Mouse (Mus musculus): Measurements from ENCODE around the gene Fgfr2.
A peak's percentile ranks its signal among the peaks of the same experiment; 100 is the strongest.

The Fgfr2 gene

GRCm38 (mm10) chr7:133048085-133048630 is 75.0 kb downstream of the Fgfr2 start:
- DNase-seq (ENCODE audit: extremely low spot score, low read depth, low spot score): no peak

- no peak for DNase-seq (ENCODE audit: extremely low spot score, low read depth, low spot score)
Measured at GRCm38 (mm10) chr7:133047287-133047686, 75.9 kb downstream of the Fgfr2 start.

- DNase-seq (ENCODE audit: extremely low spot score, low read depth, low spot score): no peak
Measured at GRCm38 (mm10) chr7:133044721-133045120, 78.4 kb downstream of the Fgfr2 start.

- no peak for DNase-seq (ENCODE audit: extremely low spot score, low read depth, low spot score)
Measured at GRCm38 (mm10) chr7:133041784-133042183, 81.4 kb downstream of the Fgfr2 start.

- no peak for DNase-seq (ENCODE audit: extremely low spot score, low read depth, low spot score)
Measured at GRCm38 (mm10) chr7:133040688-133041345, 82.3 kb downstream of the Fgfr2 start.

GRCm38 (mm10) chr7:133039556-133040255 is 83.4 kb downstream of the Fgfr2 start:
- no peak for DNase-seq (ENCODE audit: extremely low spot score, low read depth, low spot score)

- DNase-seq (ENCODE audit: extremely low spot score, low read depth, low spot score): peak; percentile 67
Measured at GRCm38 (mm10) chr7:133037618-133038017, 85.5 kb downstream of the Fgfr2 start.

GRCm38 (mm10) chr7:133037217-133037616 is 85.9 kb downstream of the Fgfr2 start:
- DNase-seq (ENCODE audit: extremely low spot score, low read depth, low spot score): peak; percentile 96

GRCm38 (mm10) chr7:133035901-133036300 is 87.2 kb downstream of the Fgfr2 start:
- no peak for DNase-seq (ENCODE audit: extremely low spot score, low read depth, low spot score)

GRCm38 (mm10) chr7:133032589-133033203 is 90.5 kb downstream of the Fgfr2 start:
- DNase-seq (ENCODE audit: extremely low spot score, low read depth, low spot score): peak; percentile 37

GRCm38 (mm10) chr7:133029496-133030047 is 93.6 kb downstream of the Fgfr2 start:
- no peak for DNase-seq (ENCODE audit: extremely low spot score, low read depth, low spot score)

GRCm38 (mm10) chr7:133029004-133029403 is 94.1 kb downstream of the Fgfr2 start:
- DNase-seq (ENCODE audit: extremely low spot score, low read depth, low spot score): no peak

GRCm38 (mm10) chr7:133027930-133028329 is 95.2 kb downstream of the Fgfr2 start:
- DNase-seq (ENCODE audit: extremely low spot score, low read depth, low spot score): no peak

- no peak for DNase-seq (ENCODE audit: extremely low spot score, low read depth, low spot score)
Measured at GRCm38 (mm10) chr7:133024694-133025093, 98.5 kb downstream of the Fgfr2 start.

- no peak for DNase-seq (ENCODE audit: extremely low spot score, low read depth, low spot score)
Measured at GRCm38 (mm10) chr7:133019481-133020020, 103.6 kb downstream of the Fgfr2 start.

- no peak for DNase-seq (ENCODE audit: extremely low spot score, low read depth, low spot score)
Measured at GRCm38 (mm10) chr7:133018961-133019360, 104.2 kb downstream of the Fgfr2 start.

GRCm38 (mm10) chr7:133015416-133016070 is 107.6 kb downstream of the Fgfr2 start:
- no peak for DNase-seq (ENCODE audit: extremely low spot score, low read depth, low spot score)

- DNase-seq (ENCODE audit: extremely low spot score, low read depth, low spot score): no peak
Measured at GRCm38 (mm10) chr7:133014631-133015030, 108.5 kb downstream of the Fgfr2 start.

GRCm38 (mm10) chr7:133013923-133014322 is 109.2 kb downstream of the Fgfr2 start:
- no peak for DNase-seq (ENCODE audit: extremely low spot score, low read depth, low spot score)

GRCm38 (mm10) chr7:133012637-133013366 is 110.3 kb downstream of the Fgfr2 start:
- no peak for DNase-seq (ENCODE audit: extremely low spot score, low read depth, low spot score)
